29 mouse cellular contexts compared by ENCODE assay signal in genomic region chrX:13638894-13639293, GRCm38 (mm10). TPM values are rescaled to one million over a fixed set of nuclear protein-coding genes. Genes with fewer than 3 reads are reported as not detected.
DNase-seq lines count a peak whose midpoint lies in the region; ATAC-seq and TF ChIP-seq lines count a peak whose summit lies in the region.
"Had no signal": no experiment of that assay in that cellular context is flagged by ENCODE, and none has a peak within 500 bp of the region (broad histone marks: within the 10 kb centered on the region; RNA-seq: fewer than 3 reads in every experiment).

No protein-coding gene starts in this region.

- no peak for TF ChIP-seq CTCF in lung, postnatal 0 days (IDR thresholded peaks at IDR 0.05)
- TF ChIP-seq CTCF in lung, adult 2 months (IDR thresholded peaks at IDR 0.05; ENCODE audit: insufficient read depth, low read length), result no peak
- no peak for TF ChIP-seq CTCF in MEL (IDR thresholded peaks at IDR 0.05 in 2 of 3, conservative IDR thresholded peaks at IDR 0.05 in 1 of 3; ENCODE audit: control insufficient read depth in 1 of 3, insufficient read depth in 1 of 3, low read depth in 2 of 3, low read length in 3 of 3, poor library complexity in 1 of 3, severe bottlenecking in 1 of 3)
- TF ChIP-seq CTCF in bone marrow macrophage, adult 2 months (IDR thresholded peaks at IDR 0.05; ENCODE audit: low read depth, low read length), result no peak

- no peaks in the 10 kb centered on the region for H3K36me3 ChIP-seq in lung, postnatal 0 days (ENCODE audit: insufficient read depth, low read length)
- peaks cover 0 to 31% of the 10 kb centered on the region in 2 experiments; a peak in 2 of 4 replicates for H3K36me3 ChIP-seq in MEL (ENCODE audit: control insufficient read depth in 1 of 2, insufficient read depth in 2 of 2, low read length in 2 of 2)
- no peaks in the 10 kb centered on the region for H3K36me3 ChIP-seq in macrophage (ENCODE audit: inconsistent target)
- H3K36me3 ChIP-seq in intestine, embryonic 16.5 days (ENCODE audit: control insufficient read depth, insufficient read depth, low read length), result no peaks in the 10 kb centered on the region
- no peaks in the 10 kb centered on the region for H3K36me3 ChIP-seq in liver, embryonic 11.5 days (ENCODE audit: control insufficient read depth, insufficient read depth, low read length)
- H3K36me3 ChIP-seq: G1E had no signal

- H3K27ac ChIP-seq in lung, postnatal 0 days (ENCODE audit: low read length), result no peak overlapping the region
- peak overlapping the region; percentile 39; the same call in 1 of the 2 replicates for H3K27ac ChIP-seq in MEL (ENCODE audit: control insufficient read depth, low read depth, low read length)
- H3K27ac ChIP-seq in bone marrow macrophage, adult 2 months (ENCODE audit: insufficient read depth, low read depth, low read length), result peak overlapping the region; percentile 81
- H3K27ac ChIP-seq in macrophage, result peak overlapping the region; percentile 65
- no peak overlapping the region for H3K27ac ChIP-seq in intestine, embryonic 16.5 days (ENCODE audit: low read length)
- H3K27ac ChIP-seq in liver, embryonic 11.5 days (ENCODE audit: low read depth, low read length), result no peak overlapping the region

- 29% methylated on average over 2 of the region's 2 CpGs for WGBS in lung, postnatal 0 days
- WGBS in lung, adult 2 months, result 44% methylated on average over 2 of the region's 2 CpGs
- 40% methylated on average over 1 of the region's 2 CpGs for WGBS in macrophage (ENCODE audit: missing documents)
- WGBS in intestine, embryonic 16.5 days, result 45% methylated on average over 2 of the region's 2 CpGs
- 46% methylated on average over 2 of the region's 2 CpGs for WGBS in liver, embryonic 11.5 days

- H3K4me2 ChIP-seq in lung, postnatal 0 days (replicated peaks; ENCODE audit: low read depth, low read length), result no peak overlapping the region
- no peak overlapping the region for H3K4me2 ChIP-seq in intestine, embryonic 16.5 days (ENCODE audit: low read depth, low read length)
- no peak overlapping the region for H3K4me2 ChIP-seq in liver, embryonic 11.5 days

- H3K27me3 ChIP-seq in lung, postnatal 0 days (replicated peaks; ENCODE audit: insufficient read depth, low read length), result no peaks in the 10 kb centered on the region
- H3K27me3 ChIP-seq in MEL (ENCODE audit: control insufficient read depth in 1 of 2, insufficient read depth in 2 of 2, low read length in 2 of 2), result no peaks in the 10 kb centered on the region
- H3K27me3 ChIP-seq in intestine, embryonic 16.5 days (replicated peaks; ENCODE audit: control insufficient read depth, insufficient read depth, low read length), result no peaks in the 10 kb centered on the region
- no peaks in the 10 kb centered on the region for H3K27me3 ChIP-seq in liver, embryonic 11.5 days (replicated peaks; ENCODE audit: control insufficient read depth, insufficient read depth, low read length)
- H3K27me3 ChIP-seq: CH12.LX had no signal

- TF ChIP-seq EP300 in lung, postnatal 0 days (IDR thresholded peaks at IDR 0.05), result no peak
- peak in 1 of 2 experiments; percentile 37; a peak in 2 of 4 replicates for TF ChIP-seq EP300 in MEL (IDR thresholded peaks at IDR 0.05; ENCODE audit: low read depth in 1 of 2, low read length in 2 of 2)

- H3K9me3 ChIP-seq in lung, postnatal 0 days (ENCODE audit: low read length), result no peaks in the 10 kb centered on the region
- no peaks in the 10 kb centered on the region for H3K9me3 ChIP-seq in MEL (replicated peaks; ENCODE audit: insufficient read depth, low read length)
- no peaks in the 10 kb centered on the region for H3K9me3 ChIP-seq in intestine, embryonic 16.5 days (ENCODE audit: control insufficient read depth, low read length)
- no peaks in the 10 kb centered on the region for H3K9me3 ChIP-seq in liver, embryonic 11.5 days (ENCODE audit: control insufficient read depth, low read length)
- H3K9me3 ChIP-seq: G1E had no signal

- H3K79me2 ChIP-seq in MEL (ENCODE audit: control insufficient read depth, insufficient read depth, low read length, poor library complexity) (no peaks in the 10 kb centered on the region), macrophage (ENCODE audit: inconsistent target) (no peaks in the 10 kb centered on the region; the same call in 1 of the 2 replicates)

- no peak overlapping the region for H3K4me3 ChIP-seq in lung, postnatal 0 days (ENCODE audit: low read depth, low read length)
- H3K4me3 ChIP-seq in lung, adult 2 months (replicated peaks; ENCODE audit: extremely low read depth, low read depth, low read length), result no peak overlapping the region
- H3K4me3 ChIP-seq in MEL (ENCODE audit: control insufficient read depth in 1 of 2, insufficient read depth in 1 of 2, low read depth in 2 of 2, low read length in 2 of 2) (no peak overlapping the region), macrophage (ENCODE audit: inconsistent target) (no peak overlapping the region)
- H3K4me3 ChIP-seq in bone marrow macrophage, adult 2 months (ENCODE audit: insufficient read depth, low read length), result no peak overlapping the region
- H3K4me3 ChIP-seq in intestine, embryonic 16.5 days (ENCODE audit: low read length), result no peak overlapping the region
- no peak overlapping the region for H3K4me3 ChIP-seq in liver, embryonic 11.5 days (ENCODE audit: low read depth, low read length)

- H3K4me1 ChIP-seq in lung, postnatal 0 days (ENCODE audit: insufficient read depth, low read depth, low read length), result no peaks in the 10 kb centered on the region
- no peaks in the 10 kb centered on the region for H3K4me1 ChIP-seq in lung, adult 2 months (ENCODE audit: control insufficient read depth, insufficient read depth, low read length)
- H3K4me1 ChIP-seq in MEL (ENCODE audit: control insufficient read depth in 1 of 2, insufficient read depth in 2 of 2, low read length in 2 of 2), result peaks cover 8 to 22% of the 10 kb centered on the region in 2 experiments
- H3K4me1 ChIP-seq in bone marrow macrophage, adult 2 months (ENCODE audit: control insufficient read depth, insufficient read depth, low read length), result peaks cover 12% of the 10 kb centered on the region
- no peaks in the 10 kb centered on the region for H3K4me1 ChIP-seq in intestine, embryonic 16.5 days (ENCODE audit: control insufficient read depth, insufficient read depth, low read length)
- no peaks in the 10 kb centered on the region for H3K4me1 ChIP-seq in liver, embryonic 11.5 days (replicated peaks; ENCODE audit: control insufficient read depth, insufficient read depth, low read length)

- no peak for ATAC-seq in lung, postnatal 0 days
- ATAC-seq in intestine, embryonic 16.5 days, result no peak
- ATAC-seq in liver, embryonic 11.5 days (replicated peaks; ENCODE audit: low FRiP score), result no peak
- ATAC-seq: activated CD4-positive, CD25-positive, alpha-beta regulatory T cell, adult 4 months; CD4-positive, CD25-positive, alpha-beta regulatory T cell, adult 4 months; Patski had no signal

- DNase-seq in lung, postnatal 0 days (ENCODE audit: low spot score), result peak; percentile 14
- DNase-seq in lung, adult 2 months, result no peak
- DNase-seq in MEL (ENCODE audit: low read depth, low spot score), result peak; percentile 53
- no peak for DNase-seq in liver, embryonic 11.5 days (ENCODE audit: low spot score)
- DNase-seq in cerebellum, postnatal 4 days (ENCODE audit: low spot score in 2 of 2), result no peak
- DNase-seq: adrenal gland, adult 2 months; adrenal gland, adult 8-10 months; adrenal gland, postnatal 10 days; adrenal gland, postnatal 14 days; adrenal gland, postnatal 25 days; adrenal gland, postnatal 36 days; B cell, adult 2 months; cerebellum, adult 11 months; cerebellum, adult 11-12 months; cerebellum, adult 18-20 months; cerebellum, adult 2 months had no signal

- H3K9ac ChIP-seq in lung, postnatal 0 days (replicated peaks; ENCODE audit: low read depth), result no peak overlapping the region
- no peak overlapping the region for H3K9ac ChIP-seq in MEL (ENCODE audit: control insufficient read depth, low read depth, low read length, poor library complexity, severe bottlenecking)
- H3K9ac ChIP-seq in intestine, embryonic 16.5 days (ENCODE audit: low read depth, low read length), result no peak overlapping the region
- H3K9ac ChIP-seq in liver, embryonic 11.5 days (ENCODE audit: low read depth, low read length), result no peak overlapping the region

- no peak for TF ChIP-seq POLR2A in lung, adult 2 months (IDR thresholded peaks at IDR 0.05; ENCODE audit: borderline replicate concordance, extremely low read depth, low read depth, low read length)
- no peak for TF ChIP-seq POLR2A in MEL (IDR thresholded peaks at IDR 0.05; ENCODE audit: control insufficient read depth in 1 of 2, insufficient read depth in 1 of 2, low read depth in 1 of 2, low read length in 2 of 2, poor library complexity in 1 of 2)
- no peak for TF ChIP-seq POLR2A in bone marrow macrophage, adult 2 months (IDR thresholded peaks at IDR 0.05; ENCODE audit: borderline replicate concordance, low read depth, low read length)

- no peak for TF ChIP-seq RAD21 in MEL (IDR thresholded peaks at IDR 0.05; ENCODE audit: low read depth, low read length)

RNA-seq across cellular contexts. Expression of gene Gpr34, which starts 7.0 kb away (rescaled TPM):
- polyA plus RNA-seq in lung, postnatal 0 days (2015; fragmentation: Nextera tagmentation; extraction: Ambion mirVana), result 4.3 and 4.4 TPM in 2 replicates
- polyA plus RNA-seq in lung, adult 2 months (2012; rRNA removed), result 0.16 and 0.47 TPM in 2 replicates
- 0.04 and 0.10 TPM in 2 replicates for total RNA-seq in MEL (2012; rRNA removed)
- polyA plus RNA-seq in MEL (2012; ENCODE audit: insufficient read depth in 1 of 2, insufficient read length in 2 of 2, low read depth in 1 of 2, low replicate concordance in 2 of 2, missing spikeins in 1 of 2), result not detected
- polyA plus RNA-seq in bone marrow macrophage, adult 2 months (2012; ENCODE audit: insufficient read depth, insufficient read length, missing spikeins), result 24.0 and 25.0 TPM in 2 replicates
- 1 to 10 TPM in 4 of 26 experiments, under 1 TPM in 9, not detected in 13; 0.29 to 7.7 (median 0.88) TPM for total RNA-seq in macrophage (2018; cell fraction: chromatin; rRNA removed)
- 10 to 100 TPM in 12 of 26 experiments, 1 to 10 TPM in 2, under 1 TPM in 12; 0.40 to 26.6 (median 4.5) TPM for total RNA-seq in macrophage (2018; cell fraction: cytosol; rRNA removed)
- total RNA-seq in macrophage (2018; cell fraction: nucleus; rRNA removed), result 10 to 100 TPM in 2 of 26 experiments, 1 to 10 TPM in 10, under 1 TPM in 11, not detected in 3; 0.33 to 17.4 (median 2.7) TPM
- 10.4 to 30.0 TPM (median 24.8 TPM) in 3 replicates for polyA plus RNA-seq in macrophage (2018)
- polyA plus RNA-seq in intestine, embryonic 16.5 days (2015; fragmentation: Nextera tagmentation; extraction: Ambion mirVana), result 1.2 and 1.7 TPM in 2 replicates
- polyA plus RNA-seq in liver, embryonic 11.5 days (2014; fragmentation: Nextera tagmentation; extraction: Ambion mirVana), result 0.47 and 0.67 TPM in 2 replicates
- total RNA-seq: ES-E14 had no signal
- polyA plus RNA-seq: adrenal gland, adult 2 months; G1E; Patski had no signal

RNA-seq across cellular contexts. Expression of gene Gpr82, which starts 22.3 kb away (rescaled TPM):
- 0.07 and 0.32 TPM in 2 replicates for polyA plus RNA-seq in lung, postnatal 0 days (2015; fragmentation: Nextera tagmentation; extraction: Ambion mirVana)
- 0.08 TPM in 1 of 2 replicates, not detected in the other for polyA plus RNA-seq in lung, adult 2 months (2012; rRNA removed)
- 0.12 and 0.13 TPM in 2 replicates for total RNA-seq in MEL (2012; rRNA removed)
- polyA plus RNA-seq in MEL (2012; ENCODE audit: insufficient read depth in 1 of 2, insufficient read length in 2 of 2, low read depth in 1 of 2, low replicate concordance in 2 of 2, missing spikeins in 1 of 2), result under 1 TPM in 1 of 2 experiments, not detected in 1; 0.06 TPM
- polyA plus RNA-seq in bone marrow macrophage, adult 2 months (2012; ENCODE audit: insufficient read depth, insufficient read length, missing spikeins), result 0.85 and 1.6 TPM in 2 replicates
- under 1 TPM in 2 of 26 experiments, not detected in 24; 0.34 to 0.63 TPM for total RNA-seq in macrophage (2018; cell fraction: chromatin; rRNA removed)
- total RNA-seq in macrophage (2018; cell fraction: cytosol; rRNA removed), result under 1 TPM in 17 of 26 experiments, not detected in 9; 0.04 to 0.29 (median 0.17) TPM
- 1 to 10 TPM in 1 of 26 experiments, under 1 TPM in 10, not detected in 15; 0.17 to 1.6 (median 0.32) TPM for total RNA-seq in macrophage (2018; cell fraction: nucleus; rRNA removed)
- polyA plus RNA-seq in macrophage (2018), result 0.37 to 0.41 TPM in 2 of 3 replicates, not detected in the other
- 0.20 and 0.29 TPM in 2 replicates for polyA plus RNA-seq in intestine, embryonic 16.5 days (2015; fragmentation: Nextera tagmentation; extraction: Ambion mirVana)
- polyA plus RNA-seq in liver, embryonic 11.5 days (2014; fragmentation: Nextera tagmentation; extraction: Ambion mirVana), result 0.49 TPM in 1 of 2 replicates, not detected in the other
- total RNA-seq: adrenal gland, adult 18-20 months; adrenal gland, adult 2 months; adrenal gland, adult 8-10 months; adrenal gland, postnatal 10 days; adrenal gland, postnatal 14 days; adrenal gland, postnatal 25 days; adrenal gland, postnatal 4 days; ES-E14 had no signal
- polyA plus RNA-seq: adrenal gland, adult 2 months; brain, embryonic 14.5 days; C2C12; cerebellum, adult 2 months; G1E; Patski had no signal

Comparison
In these comparisons a context has a peak if more than half of its experiments do, and no peak if none do; other contexts are left out.
1. DNase-seq: peak in lung, postnatal 0 days (single experiment) and MEL (single experiment); none in lung, adult 2 months (single experiment), liver, embryonic 11.5 days (single experiment) and cerebellum, postnatal 4 days (0 of 2).
2. H3K27ac ChIP-seq: peak in MEL (single experiment), bone marrow macrophage, adult 2 months (single experiment) and macrophage (single experiment); none in lung, postnatal 0 days (single experiment), intestine, embryonic 16.5 days (single experiment) and liver, embryonic 11.5 days (single experiment).